ENCODE assay signal across 11 mouse cellular contexts in the genomic region with DNA sequence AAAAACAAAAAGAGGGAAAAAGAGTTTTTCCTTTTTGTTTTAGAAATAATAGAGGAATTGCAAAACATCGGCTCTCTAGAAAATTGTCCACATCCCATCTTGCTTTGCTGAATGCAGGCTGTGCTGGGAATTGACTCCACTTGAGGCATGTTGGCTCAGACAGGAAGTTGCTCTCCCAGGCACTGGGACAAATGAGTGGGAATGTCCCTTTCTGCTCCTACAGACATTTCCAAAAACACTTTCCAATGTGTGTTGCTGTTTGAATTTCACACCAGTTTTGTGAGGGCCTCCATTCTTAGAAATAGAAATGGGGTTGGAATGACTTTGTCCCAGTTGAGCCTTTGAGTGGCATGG.
"Had no signal": no experiment of that assay in that cellular context is flagged by ENCODE, and none has a peak within 500 bp of the region (broad histone marks: within the 10 kb centered on the region; RNA-seq: fewer than 3 reads in every experiment).

No protein-coding gene starts in this region.

- H3K9me3 ChIP-seq: limb, embryonic 12.5 days; liver, embryonic 13.5 days; midbrain, embryonic 13.5 days had no signal

- H3K27me3 ChIP-seq: limb, embryonic 12.5 days; liver, embryonic 13.5 days; midbrain, embryonic 13.5 days had no signal

- H3K4me3 ChIP-seq: limb, embryonic 12.5 days; liver, embryonic 13.5 days; midbrain, embryonic 13.5 days had no signal

- H3K4me1 ChIP-seq: liver, embryonic 13.5 days had no signal

- DNase-seq: kidney, postnatal 25 days; layer of hippocampus, adult 9-11 months; liver; liver, embryonic 13.5 days; liver, postnatal 0 days; lung, postnatal 36 days; right cerebral cortex, adult 18-20 months; right cerebral cortex, postnatal 25 days had no signal

- H3K9ac ChIP-seq: limb, embryonic 12.5 days; liver, embryonic 13.5 days; liver, postnatal 0 days; midbrain, embryonic 13.5 days had no signal

- H3K36me3 ChIP-seq: limb, embryonic 12.5 days; liver, embryonic 13.5 days; midbrain, embryonic 13.5 days had no signal

- H3K4me2 ChIP-seq: limb, embryonic 12.5 days; liver, embryonic 13.5 days; midbrain, embryonic 13.5 days had no signal

- H3K27ac ChIP-seq: limb, embryonic 12.5 days; liver, embryonic 13.5 days; midbrain, embryonic 13.5 days; stomach, postnatal 0 days had no signal

- ATAC-seq: liver, postnatal 0 days had no signal
